Mouse (Mus musculus) lung, postnatal 0 days (tissue): ENCODE data around the gene Fignl1.

Source experiments
- CTCF ChIP-seq: IDR thresholded peaks from 2 replicates; pipeline ENCODE4 v1.5.1; 2016; ENCODE audit warnings: antibody characterized with exemption, mild to moderate bottlenecking
- EP300 ChIP-seq: IDR thresholded peaks from 2 replicates; pipeline ENCODE4 v1.6.1; 2016; ENCODE audit warnings: antibody characterized with exemption, mild to moderate bottlenecking, control low read depth

- no peak for TF ChIP-seq CTCF
- TF ChIP-seq EP300: no peak
Measured at GRCm38 (mm10) chr11:11819206-11819605, 10.4 kb upstream of the Fignl1 start.
